In the genomic region with DNA sequence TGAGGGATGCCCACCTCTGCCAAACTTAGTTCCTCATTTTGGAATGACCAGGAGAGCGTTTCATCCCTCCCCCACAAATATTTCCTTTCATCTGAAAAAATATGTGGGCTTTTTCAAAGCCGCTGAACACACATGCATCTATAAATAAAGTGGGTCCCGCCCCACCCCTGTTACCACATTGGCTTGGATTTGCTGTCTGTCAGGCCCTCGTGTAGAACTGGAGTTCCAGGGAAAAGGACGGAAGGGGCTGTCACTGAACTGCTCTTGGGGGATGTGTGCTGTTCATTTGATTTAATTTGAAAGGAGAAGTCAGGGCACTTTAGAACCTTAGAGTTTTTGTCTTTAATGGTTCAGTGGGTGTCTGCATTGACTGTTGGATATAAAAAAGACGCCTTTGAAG, we compare ENCODE assay signal across 18 mouse cellular contexts. TPM values are rescaled to one million over a fixed set of nuclear protein-coding genes. Genes with fewer than 3 reads are reported as not detected.
DNase-seq lines count a peak whose midpoint lies in the region; ATAC-seq and TF ChIP-seq lines count a peak whose summit lies in the region.
"Had no signal": no experiment of that assay in that cellular context is flagged by ENCODE, and none has a peak within 500 bp of the region (broad histone marks: within the 10 kb centered on the region; RNA-seq: fewer than 3 reads in every experiment).

No protein-coding gene starts in this region.

- 50% methylated on average over 6 of the region's 6 CpGs for WGBS in heart, embryonic 14.5 days
- 48% methylated on average over 6 of the region's 6 CpGs for WGBS in heart, adult 2 months
- WGBS in liver, postnatal 0 days (ENCODE audit: insufficient replicate concordance) = 39% methylated on average over 6 of the region's 6 CpGs
- 55% methylated on average over 6 of the region's 6 CpGs for WGBS in liver, embryonic 11.5 days
- WGBS in embryonic facial prominence, embryonic 13.5 days = 35% methylated on average over 6 of the region's 6 CpGs
- WGBS in limb, embryonic 14.5 days = 29% methylated on average over 6 of the region's 6 CpGs

- no peaks in the 10 kb centered on the region for H3K36me3 ChIP-seq in heart, embryonic 14.5 days (ENCODE audit: control insufficient read depth, insufficient read depth, low read length)
- no peaks in the 10 kb centered on the region for H3K36me3 ChIP-seq in heart, adult 2 months (ENCODE audit: control insufficient read depth, insufficient read depth, low read length)
- no peaks in the 10 kb centered on the region for H3K36me3 ChIP-seq in liver, postnatal 0 days (replicated peaks; ENCODE audit: insufficient read depth, low read length)
- no peaks in the 10 kb centered on the region for H3K36me3 ChIP-seq in liver, embryonic 11.5 days (ENCODE audit: control insufficient read depth, insufficient read depth, low read length)
- H3K36me3 ChIP-seq in embryonic facial prominence, embryonic 13.5 days = no peaks in the 10 kb centered on the region
- H3K36me3 ChIP-seq in limb, embryonic 14.5 days (ENCODE audit: control insufficient read depth, insufficient read depth, low read length) = no peaks in the 10 kb centered on the region
- H3K36me3 ChIP-seq: hindbrain, embryonic 10.5 days; midbrain, embryonic 13.5 days had no signal

- H3K27me3 ChIP-seq in heart, embryonic 14.5 days (ENCODE audit: control insufficient read depth, insufficient read depth, low read length) = no peaks in the 10 kb centered on the region
- no peaks in the 10 kb centered on the region for H3K27me3 ChIP-seq in heart, adult 2 months (ENCODE audit: control insufficient read depth, insufficient read depth, low read length)
- H3K27me3 ChIP-seq in liver, postnatal 0 days (ENCODE audit: insufficient read depth, low read length) = no peaks in the 10 kb centered on the region
- no peaks in the 10 kb centered on the region for H3K27me3 ChIP-seq in liver, embryonic 11.5 days (replicated peaks; ENCODE audit: control insufficient read depth, insufficient read depth, low read length)
- no peaks in the 10 kb centered on the region for H3K27me3 ChIP-seq in embryonic facial prominence, embryonic 13.5 days
- no peaks in the 10 kb centered on the region for H3K27me3 ChIP-seq in limb, embryonic 14.5 days (ENCODE audit: control insufficient read depth, insufficient read depth, low read length)
- H3K27me3 ChIP-seq: midbrain, embryonic 13.5 days had no signal

- ATAC-seq in heart, embryonic 14.5 days (ENCODE audit: insufficient number of reproducible peaks, insufficient read depth, low FRiP score, low read depth) = no peak
- no peak for ATAC-seq in liver, postnatal 0 days
- ATAC-seq in liver, embryonic 11.5 days (replicated peaks; ENCODE audit: low FRiP score) = no peak
- no peak for ATAC-seq in embryonic facial prominence, embryonic 13.5 days (ENCODE audit: insufficient number of reproducible peaks, insufficient read depth, low FRiP score, low TSS enrichment, low read depth)
- no peak for ATAC-seq in limb, embryonic 14.5 days (ENCODE audit: low FRiP score, low read depth)
- ATAC-seq: activated CD4-positive, CD25-positive, alpha-beta regulatory T cell, adult 4 months; forebrain, embryonic 16.5 days; midbrain, embryonic 13.5 days had no signal

- intact Hi-C loops in heart, adult 2 months (cut with DNase I) = no loop called here

- H3K9ac ChIP-seq in heart, embryonic 14.5 days (ENCODE audit: low read length) = no peak overlapping the region
- no peak overlapping the region for H3K9ac ChIP-seq in heart, adult 2 months (ENCODE audit: low read depth, low read length)
- no peak overlapping the region for H3K9ac ChIP-seq in liver, postnatal 0 days (replicated peaks)
- no peak overlapping the region for H3K9ac ChIP-seq in liver, embryonic 11.5 days (ENCODE audit: low read depth, low read length)
- H3K9ac ChIP-seq in embryonic facial prominence, embryonic 13.5 days = no peak overlapping the region
- H3K9ac ChIP-seq in limb, embryonic 14.5 days (ENCODE audit: low read depth, low read length, severe bottlenecking) = no peak overlapping the region
- H3K9ac ChIP-seq: midbrain, embryonic 13.5 days had no signal

- no peak for DNase-seq in heart, adult 2 months
- DNase-seq in liver, postnatal 0 days = peak; percentile 6
- no peak for DNase-seq in liver, embryonic 11.5 days (ENCODE audit: low spot score)
- peak; percentile 60 for DNase-seq in limb, embryonic 14.5 days (ENCODE audit: low spot score)
- DNase-seq in right cerebral cortex, postnatal 14 days = no peak
- no peak for DNase-seq in adrenal gland, adult 2 months
- DNase-seq: cerebellum, postnatal 14 days; gastrocnemius, adult 2 months; heart, adult 18-20 months; left cerebral cortex, postnatal 4 days had no signal

- peaks cover 4% of the 10 kb centered on the region in 2 experiments; a peak in 2 of 4 replicates for H3K4me1 ChIP-seq in heart, embryonic 14.5 days (ENCODE audit: control insufficient read depth in 2 of 2, insufficient read depth in 2 of 2, low read length in 2 of 2)
- no peaks in the 10 kb centered on the region for H3K4me1 ChIP-seq in heart, adult 2 months (ENCODE audit: control insufficient read depth, insufficient read depth, low read length)
- H3K4me1 ChIP-seq in liver, postnatal 0 days (ENCODE audit: insufficient read depth) = no peaks in the 10 kb centered on the region
- H3K4me1 ChIP-seq in liver, embryonic 11.5 days (replicated peaks; ENCODE audit: control insufficient read depth, insufficient read depth, low read length) = no peaks in the 10 kb centered on the region
- H3K4me1 ChIP-seq in embryonic facial prominence, embryonic 13.5 days = peaks cover 22% of the 10 kb centered on the region
- H3K4me1 ChIP-seq in limb, embryonic 14.5 days (ENCODE audit: control insufficient read depth, insufficient read depth, low read length) = peaks cover 17% of the 10 kb centered on the region
- H3K4me1 ChIP-seq: midbrain, embryonic 13.5 days had no signal

- H3K79me2 ChIP-seq in heart, adult 2 months (replicated peaks; ENCODE audit: control insufficient read depth, insufficient read depth, low read length) = no peaks in the 10 kb centered on the region

- 0 out of 2 replicates have a peak overlapping the region, but pooled peaks have one; percentile 8 for H3K4me2 ChIP-seq in heart, embryonic 14.5 days (ENCODE audit: low read length)
- no peak overlapping the region for H3K4me2 ChIP-seq in liver, postnatal 0 days (ENCODE audit: low read depth, low read length)
- H3K4me2 ChIP-seq in liver, embryonic 11.5 days = no peak overlapping the region
- 0 out of 2 replicates have a peak overlapping the region, but pooled peaks have one; percentile 16 for H3K4me2 ChIP-seq in embryonic facial prominence, embryonic 13.5 days
- H3K4me2 ChIP-seq in limb, embryonic 14.5 days (replicated peaks; ENCODE audit: low read depth, low read length, severe bottlenecking) = no peak overlapping the region
- H3K4me2 ChIP-seq: midbrain, embryonic 13.5 days had no signal

- H3K27ac ChIP-seq in heart, embryonic 14.5 days (replicated peaks in 1 of 2; ENCODE audit: control insufficient read depth in 1 of 2, insufficient read depth in 1 of 2, low read depth in 2 of 2, low read length in 2 of 2) = no peak overlapping the region
- H3K27ac ChIP-seq in heart, adult 2 months = no peak overlapping the region
- H3K27ac ChIP-seq in liver, postnatal 0 days (ENCODE audit: low read depth) = no peak overlapping the region
- no peak overlapping the region for H3K27ac ChIP-seq in liver, embryonic 11.5 days (ENCODE audit: low read depth, low read length)
- peak overlapping the region; percentile 76 for H3K27ac ChIP-seq in embryonic facial prominence, embryonic 13.5 days
- H3K27ac ChIP-seq in limb, embryonic 14.5 days (replicated peaks; ENCODE audit: low read depth, low read length) = no peak overlapping the region
- H3K27ac ChIP-seq: gastrocnemius, adult 2 months; hindbrain, embryonic 10.5 days; macrophage; midbrain, embryonic 13.5 days had no signal

- no peak for TF ChIP-seq POLR2A in heart, adult 2 months (IDR thresholded peaks at IDR 0.05; ENCODE audit: insufficient read depth, low read depth, low read length)
- no peak for TF ChIP-seq POLR2A in limb, embryonic 14.5 days (IDR thresholded peaks at IDR 0.05; ENCODE audit: borderline replicate concordance, extremely low read depth, insufficient read depth, insufficient read length)

- no peak for TF ChIP-seq EP300 in heart, adult 2 months (IDR thresholded peaks at IDR 0.05; ENCODE audit: insufficient read depth, low read depth, low read length)
- no peak for TF ChIP-seq EP300 in liver, postnatal 0 days (IDR thresholded peaks at IDR 0.05; ENCODE audit: low read depth)

- no peak for TF ChIP-seq CTCF in heart, adult 2 months (IDR thresholded peaks at IDR 0.05)
- TF ChIP-seq CTCF in liver, postnatal 0 days (IDR thresholded peaks at IDR 0.05; ENCODE audit: low read depth) = no peak

- H3K4me3 ChIP-seq in heart, embryonic 14.5 days (ENCODE audit: control insufficient read depth in 1 of 2, insufficient read depth in 1 of 2, low read depth in 1 of 2, low read length in 2 of 2) = no peak overlapping the region
- H3K4me3 ChIP-seq in heart, adult 2 months = no peak overlapping the region
- no peak overlapping the region for H3K4me3 ChIP-seq in liver, postnatal 0 days (ENCODE audit: low read depth, low read length)
- no peak overlapping the region for H3K4me3 ChIP-seq in liver, embryonic 11.5 days (ENCODE audit: low read depth, low read length)
- H3K4me3 ChIP-seq in embryonic facial prominence, embryonic 13.5 days = no peak overlapping the region
- H3K4me3 ChIP-seq in limb, embryonic 14.5 days (replicated peaks; ENCODE audit: low read length) = no peak overlapping the region
- H3K4me3 ChIP-seq: erythroblast, embryonic 14.5 days; gastrocnemius, adult 2 months; hindbrain, embryonic 10.5 days; midbrain, embryonic 13.5 days had no signal

- H3K9me3 ChIP-seq in heart, embryonic 14.5 days (ENCODE audit: control insufficient read depth, low read length) = no peaks in the 10 kb centered on the region
- H3K9me3 ChIP-seq in liver, postnatal 0 days (ENCODE audit: low read length) = no peaks in the 10 kb centered on the region
- no peaks in the 10 kb centered on the region for H3K9me3 ChIP-seq in liver, embryonic 11.5 days (ENCODE audit: control insufficient read depth, low read length)
- H3K9me3 ChIP-seq in embryonic facial prominence, embryonic 13.5 days = no peaks in the 10 kb centered on the region
- no peaks in the 10 kb centered on the region for H3K9me3 ChIP-seq in limb, embryonic 14.5 days (ENCODE audit: control insufficient read depth, low read length)
- H3K9me3 ChIP-seq: hindbrain, embryonic 10.5 days; midbrain, embryonic 13.5 days had no signal

RNA-seq across cellular contexts. Expression of gene Cabcoco1, which starts 50.9 kb away (rescaled TPM):
- 35.3 and 42.1 TPM in 2 replicates for polyA plus RNA-seq in heart, embryonic 14.5 days (2014; fragmentation: Nextera tagmentation; extraction: Ambion mirVana)
- total RNA-seq in heart, adult 2 months (2021) = 10 to 100 TPM; 18.0 to 23.0 TPM
- polyA plus RNA-seq in heart, adult 2 months (2012; rRNA removed) = 8.6 and 15.1 TPM in 2 replicates
- 3.7 and 5.2 TPM in 2 replicates for polyA plus RNA-seq in liver, postnatal 0 days (2015; fragmentation: Nextera tagmentation; extraction: Ambion mirVana)
- 0.58 and 1.1 TPM in 2 replicates for polyA plus RNA-seq in liver, embryonic 11.5 days (2014; fragmentation: Nextera tagmentation; extraction: Ambion mirVana)
- 1.1 and 2.1 TPM in 2 replicates for polyA plus RNA-seq in embryonic facial prominence, embryonic 13.5 days (2015; fragmentation: Nextera tagmentation; extraction: Ambion mirVana)
- 0.44 and 0.58 TPM in 2 replicates for polyA plus RNA-seq in limb, embryonic 14.5 days (2012; rRNA removed)
- 1.1 and 1.8 TPM in 2 replicates for polyA plus RNA-seq in limb, embryonic 14.5 days (2014; fragmentation: Nextera tagmentation; extraction: Ambion mirVana)
- total RNA-seq in adrenal gland, adult 2 months (2021) = 1 to 10 TPM; 3.9 to 4.1 TPM
- 0.49 TPM in 1 of 2 replicates, not detected in the other for polyA plus RNA-seq in adrenal gland, adult 2 months (2012; rRNA removed)
- polyA plus RNA-seq: erythroblast, embryonic 14.5 days; macrophage had no signal

Comparison
In these comparisons a context has a peak if more than half of its experiments do, and no peak if none do; other contexts are left out.
1. DNase-seq: peak in liver, postnatal 0 days (single experiment) and limb, embryonic 14.5 days (single experiment); none in heart, adult 2 months (0 of 2), liver, embryonic 11.5 days (single experiment), right cerebral cortex, postnatal 14 days (single experiment) and adrenal gland, adult 2 months (single experiment).
2. H3K4me2 ChIP-seq: peak in heart, embryonic 14.5 days (single experiment) and embryonic facial prominence, embryonic 13.5 days (single experiment); none in liver, postnatal 0 days (single experiment), liver, embryonic 11.5 days (single experiment) and limb, embryonic 14.5 days (single experiment).